Mouse (Mus musculus): ENCODE measurements around the gene Pitpnm3. TPM values are rescaled to one million over a fixed set of nuclear protein-coding genes. Genes with fewer than 3 reads are reported as not detected.

Pitpnm3 gene
- polyA plus RNA-seq, 1 experiment = 55.9 TPM

GRCm38 (mm10) chr11:72023581-72023980 is 112.0 kb downstream of the Pitpnm3 start:
- TF ChIP-seq POLR2A (IDR thresholded peaks at IDR 0.05; ENCODE audit: borderline replicate concordance, insufficient read depth, low read length) (no peak), CTCF (IDR thresholded peaks at IDR 0.05; ENCODE audit: borderline replicate concordance, insufficient read depth, low read depth, low read length) (peak; percentile 51; the same call in 1 of the 2 replicates)

GRCm38 (mm10) chr11:72022827-72023226 is 112.8 kb downstream of the Pitpnm3 start:
- WGBS = 98% methylated on average over 6 of the region's 6 CpGs
- no peak for DNase-seq
- no peaks in the 10 kb centered on the region for H3K27me3 ChIP-seq (ENCODE audit: control insufficient read depth, insufficient read depth, low read length)
- no peaks in the 10 kb centered on the region for H3K4me1 ChIP-seq (ENCODE audit: control insufficient read depth, insufficient read depth, low read length)
- H3K4me3 ChIP-seq (replicated peaks; ENCODE audit: insufficient read depth, low read depth, low read length) = no peak overlapping the region
- H3K27ac ChIP-seq (ENCODE audit: insufficient read depth, low read length) = no peak overlapping the region
- no peak for TF ChIP-seq POLR2A (IDR thresholded peaks at IDR 0.05; ENCODE audit: borderline replicate concordance, insufficient read depth, low read length)
- no peak for TF ChIP-seq CTCF (IDR thresholded peaks at IDR 0.05; ENCODE audit: borderline replicate concordance, insufficient read depth, low read depth, low read length)

More at GRCm38 (mm10) chr11:72023581-72023980, 112.0 kb downstream of the Pitpnm3 start:
- peak in 1 of 2 experiments; percentile 42 for DNase-seq
- Histone ChIP-seq H3K4me3 (replicated peaks; ENCODE audit: insufficient read depth, low read depth, low read length) (no peak overlapping the region), H3K4me1 (ENCODE audit: control insufficient read depth, insufficient read depth, low read length) (no peaks in the 10 kb centered on the region), H3K27ac (ENCODE audit: insufficient read depth, low read length) (no peak overlapping the region), H3K27me3 (ENCODE audit: control insufficient read depth, insufficient read depth, low read length) (no peaks in the 10 kb centered on the region)
- WGBS = 25% methylated on average over 10 of the region's 10 CpGs

- 94% methylated on average over 4 of the region's 4 CpGs for WGBS
- Histone ChIP-seq H3K4me1 (ENCODE audit: control insufficient read depth, insufficient read depth, low read length) (no peaks in the 10 kb centered on the region), H3K4me3 (replicated peaks; ENCODE audit: insufficient read depth, low read depth, low read length) (no peak overlapping the region), H3K27ac (ENCODE audit: insufficient read depth, low read length) (no peak overlapping the region), H3K27me3 (ENCODE audit: control insufficient read depth, insufficient read depth, low read length) (no peaks in the 10 kb centered on the region)
- no peak for TF ChIP-seq POLR2A (IDR thresholded peaks at IDR 0.05; ENCODE audit: borderline replicate concordance, insufficient read depth, low read length)
- DNase-seq = no peak
Measured at GRCm38 (mm10) chr11:72021015-72021414, 114.6 kb downstream of the Pitpnm3 start.

GRCm38 (mm10) chr11:72017253-72017601 is 118.4 kb downstream of the Pitpnm3 start:
- H3K4me1 ChIP-seq (ENCODE audit: control insufficient read depth, insufficient read depth, low read length) = no peaks in the 10 kb centered on the region
- no peak for DNase-seq
- no peak for TF ChIP-seq POLR2A (IDR thresholded peaks at IDR 0.05; ENCODE audit: borderline replicate concordance, insufficient read depth, low read length)
- no peak for TF ChIP-seq CTCF (IDR thresholded peaks at IDR 0.05; ENCODE audit: borderline replicate concordance, insufficient read depth, low read depth, low read length)
- no peak overlapping the region for H3K27ac ChIP-seq (ENCODE audit: insufficient read depth, low read length)
- H3K4me3 ChIP-seq (replicated peaks; ENCODE audit: insufficient read depth, low read depth, low read length) = no peak overlapping the region
- no peaks in the 10 kb centered on the region for H3K27me3 ChIP-seq (ENCODE audit: control insufficient read depth, insufficient read depth, low read length)
- 51% methylated on average over 9 of the region's 9 CpGs for WGBS

- Histone ChIP-seq H3K27ac (ENCODE audit: insufficient read depth, low read length) (no peak overlapping the region), H3K27me3 (ENCODE audit: control insufficient read depth, insufficient read depth, low read length) (no peaks in the 10 kb centered on the region), H3K4me1 (ENCODE audit: control insufficient read depth, insufficient read depth, low read length) (no peaks in the 10 kb centered on the region), H3K4me3 (replicated peaks; ENCODE audit: insufficient read depth, low read depth, low read length) (no peak overlapping the region)
- TF ChIP-seq CTCF (IDR thresholded peaks at IDR 0.05; ENCODE audit: borderline replicate concordance, insufficient read depth, low read depth, low read length) = no peak
- TF ChIP-seq POLR2A (IDR thresholded peaks at IDR 0.05; ENCODE audit: borderline replicate concordance, insufficient read depth, low read length) = no peak
- no peak for DNase-seq
- WGBS = 83% methylated on average over 13 of the region's 13 CpGs
Measured at GRCm38 (mm10) chr11:72016518-72017252, 118.9 kb downstream of the Pitpnm3 start.

- no peak for DNase-seq
- no peak for TF ChIP-seq POLR2A (IDR thresholded peaks at IDR 0.05; ENCODE audit: borderline replicate concordance, insufficient read depth, low read length)
- TF ChIP-seq CTCF (IDR thresholded peaks at IDR 0.05; ENCODE audit: borderline replicate concordance, insufficient read depth, low read depth, low read length) = no peak
- no peak overlapping the region for H3K4me3 ChIP-seq (replicated peaks; ENCODE audit: insufficient read depth, low read depth, low read length)
- no peaks in the 10 kb centered on the region for H3K27me3 ChIP-seq (ENCODE audit: control insufficient read depth, insufficient read depth, low read length)
- peaks cover 3% of the 10 kb centered on the region; the same call in 1 of the 2 replicates for H3K4me1 ChIP-seq (ENCODE audit: control insufficient read depth, insufficient read depth, low read length)
- 81% methylated on average over 4 of the region's 4 CpGs for WGBS
- H3K27ac ChIP-seq (ENCODE audit: insufficient read depth, low read length) = no peak overlapping the region
Measured at GRCm38 (mm10) chr11:72014674-72015073, 120.9 kb downstream of the Pitpnm3 start.

GRCm38 (mm10) chr11:72011955-72012354 is 123.6 kb downstream of the Pitpnm3 start:
- 77% methylated on average over 1 of the region's 1 CpGs for WGBS
- Histone ChIP-seq H3K4me3 (replicated peaks; ENCODE audit: insufficient read depth, low read depth, low read length) (no peak overlapping the region), H3K27me3 (ENCODE audit: control insufficient read depth, insufficient read depth, low read length) (no peaks in the 10 kb centered on the region), H3K27ac (ENCODE audit: insufficient read depth, low read length) (no peak overlapping the region), H3K4me1 (ENCODE audit: control insufficient read depth, insufficient read depth, low read length) (peaks cover 3% of the 10 kb centered on the region; the same call in 1 of the 2 replicates)
- no peak for TF ChIP-seq CTCF (IDR thresholded peaks at IDR 0.05; ENCODE audit: borderline replicate concordance, insufficient read depth, low read depth, low read length)
- TF ChIP-seq POLR2A (IDR thresholded peaks at IDR 0.05; ENCODE audit: borderline replicate concordance, insufficient read depth, low read length) = no peak
- no peak for DNase-seq

All from cerebellum, adult 2 months (tissue).